Mouse (Mus musculus): ENCODE data around the gene Gpr4. TPM values are rescaled to one million over a fixed set of nuclear protein-coding genes. Genes with fewer than 3 reads are reported as not detected.

Gpr4 gene
- polyA plus RNA-seq, 1 experiment from 2014 or later: 1.6 TPM

GRCm38 (mm10) chr7:19265928-19266822 is 53.8 kb downstream of the Gpr4 start:
- Histone ChIP-seq H3K36me3 (ENCODE audit: control insufficient read depth, insufficient read depth, low read length) (no peaks in the 10 kb centered on the region; the same call in 1 of the 2 replicates), H3K9ac (ENCODE audit: low read length) (no peak overlapping the region), H3K4me3 (ENCODE audit: low read depth, low read length) (no peak overlapping the region), H3K9me3 (ENCODE audit: control insufficient read depth, low read length) (no peaks in the 10 kb centered on the region), H3K4me1 (replicated peaks; ENCODE audit: control insufficient read depth, insufficient read depth, low read length) (peaks cover 12% of the 10 kb centered on the region), H3K27ac (ENCODE audit: low read depth, low read length) (no peak overlapping the region), H3K4me2 (ENCODE audit: low read depth, low read length, severe bottlenecking) (no peak overlapping the region), H3K27me3 (ENCODE audit: control insufficient read depth, insufficient read depth, low read length) (no peaks in the 10 kb centered on the region)
- ATAC-seq (replicated peaks; ENCODE audit: low FRiP score): no peak
- WGBS: 92% methylated on average over 10 of the region's 10 CpGs
- no peak for DNase-seq (ENCODE audit: low spot score)

GRCm38 (mm10) chr7:19267051-19267450 is 54.7 kb downstream of the Gpr4 start:
- Histone ChIP-seq H3K4me3 (ENCODE audit: low read depth, low read length) (no peak overlapping the region), H3K36me3 (ENCODE audit: control insufficient read depth, insufficient read depth, low read length) (no peaks in the 10 kb centered on the region; the same call in 1 of the 2 replicates), H3K27me3 (ENCODE audit: control insufficient read depth, insufficient read depth, low read length) (no peaks in the 10 kb centered on the region), H3K4me1 (replicated peaks; ENCODE audit: control insufficient read depth, insufficient read depth, low read length) (peaks cover 12% of the 10 kb centered on the region), H3K9ac (ENCODE audit: low read length) (no peak overlapping the region), H3K27ac (ENCODE audit: low read depth, low read length) (no peak overlapping the region), H3K9me3 (ENCODE audit: control insufficient read depth, low read length) (no peaks in the 10 kb centered on the region), H3K4me2 (ENCODE audit: low read depth, low read length, severe bottlenecking) (no peak overlapping the region)
- DNase-seq (ENCODE audit: low spot score) (no peak), ATAC-seq (replicated peaks; ENCODE audit: low FRiP score) (no peak)
- WGBS: 82% methylated on average over 10 of the region's 10 CpGs

DNA sequence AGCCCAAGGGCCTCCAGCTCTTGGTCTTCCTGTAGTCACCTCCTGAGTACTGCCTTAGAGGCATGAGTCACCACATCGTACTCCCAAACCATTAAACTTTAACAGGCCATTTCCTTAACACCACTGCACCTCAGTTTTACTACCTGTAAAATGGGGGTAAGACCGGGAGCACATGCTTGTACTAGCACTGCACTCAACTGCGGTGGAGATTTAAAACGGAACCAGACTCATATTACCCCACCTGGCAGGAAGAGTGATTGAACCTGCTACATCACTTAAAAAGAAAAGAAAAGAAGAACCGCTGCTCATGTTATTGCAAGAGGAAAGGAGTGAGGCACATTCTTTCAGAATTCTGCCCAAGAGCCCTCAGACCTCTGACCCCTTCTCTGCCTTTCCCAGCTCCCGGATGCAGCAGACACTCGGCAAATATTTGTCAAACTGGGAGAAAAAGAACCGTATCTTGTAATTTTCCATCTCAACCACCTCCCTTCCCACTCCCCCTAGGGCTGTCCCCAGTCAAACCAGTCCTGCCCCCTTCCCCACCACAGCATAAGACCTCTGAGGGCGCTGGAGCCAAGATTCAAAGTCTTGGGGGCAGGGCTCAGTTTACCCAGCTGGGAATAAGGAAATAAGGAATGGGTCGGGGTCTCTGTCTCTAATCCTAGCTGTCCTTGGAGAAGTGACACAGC is 56.8 kb downstream of the Gpr4 start:
- DNase-seq (ENCODE audit: low spot score) (no peak), ATAC-seq (replicated peaks; ENCODE audit: low FRiP score) (no peak)
- Histone ChIP-seq H3K9ac (ENCODE audit: low read length) (peak overlapping the region; percentile 88), H3K4me3 (ENCODE audit: low read depth, low read length) (peak overlapping the region; percentile 98), H3K4me2 (ENCODE audit: low read depth, low read length, severe bottlenecking) (peak overlapping the region; percentile 97), H3K4me1 (replicated peaks; ENCODE audit: control insufficient read depth, insufficient read depth, low read length) (peaks cover 12% of the 10 kb centered on the region), H3K27me3 (ENCODE audit: control insufficient read depth, insufficient read depth, low read length) (no peaks in the 10 kb centered on the region), H3K9me3 (ENCODE audit: control insufficient read depth, low read length) (no peaks in the 10 kb centered on the region), H3K36me3 (ENCODE audit: control insufficient read depth, insufficient read depth, low read length) (no peaks in the 10 kb centered on the region; the same call in 1 of the 2 replicates), H3K27ac (ENCODE audit: low read depth, low read length) (no peak overlapping the region; the same call in 1 of the 2 replicates)
- 56% methylated on average over 10 of the region's 10 CpGs for WGBS

DNA sequence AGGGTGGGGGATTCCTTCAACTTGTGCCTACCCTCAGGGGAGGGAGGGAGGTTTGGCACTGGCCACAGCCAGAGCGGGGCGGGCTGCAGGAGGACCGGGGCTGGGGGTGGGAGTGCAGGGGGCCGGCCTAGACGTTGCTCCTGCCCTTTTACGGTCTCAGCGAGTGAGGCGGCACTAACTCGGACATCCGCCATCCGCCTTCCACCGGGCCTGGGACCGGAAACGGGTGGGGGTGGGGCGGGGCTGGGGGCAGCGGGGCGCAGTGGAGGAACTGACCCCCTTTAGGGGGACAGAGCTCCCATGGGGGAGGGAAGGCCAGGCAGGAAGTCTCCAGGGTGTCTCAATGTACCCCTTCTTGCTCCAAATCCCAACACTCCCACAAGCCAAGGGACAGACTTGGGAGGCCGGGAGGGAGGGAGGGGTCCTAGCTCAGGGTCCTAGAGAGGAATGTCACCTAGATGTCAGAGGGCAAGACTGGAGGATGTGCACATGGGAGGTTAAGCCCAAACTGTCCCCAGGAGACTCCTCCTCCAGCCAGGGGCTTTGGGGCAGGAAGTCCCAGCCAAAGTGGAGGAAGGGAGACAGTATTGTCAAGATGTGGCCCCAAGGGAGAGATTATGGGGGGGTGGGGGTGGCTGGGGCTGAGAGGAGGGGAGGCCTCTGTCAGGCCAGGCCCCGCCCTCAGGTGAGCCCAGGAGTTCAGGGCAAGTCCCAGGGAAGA is 57.5 kb downstream of the Gpr4 start:
- Histone ChIP-seq H3K4me1 (replicated peaks; ENCODE audit: control insufficient read depth, insufficient read depth, low read length) (peaks cover 12% of the 10 kb centered on the region), H3K27ac (ENCODE audit: low read depth, low read length) (peak overlapping the region; percentile 53; the same call in 1 of the 2 replicates), H3K4me2 (ENCODE audit: low read depth, low read length, severe bottlenecking) (peak overlapping the region; percentile 97), H3K4me3 (ENCODE audit: low read depth, low read length) (peak overlapping the region; percentile 98), H3K36me3 (ENCODE audit: control insufficient read depth, insufficient read depth, low read length) (no peaks in the 10 kb centered on the region), H3K9me3 (ENCODE audit: control insufficient read depth, low read length) (no peaks in the 10 kb centered on the region), H3K27me3 (ENCODE audit: control insufficient read depth, insufficient read depth, low read length) (no peaks in the 10 kb centered on the region), H3K9ac (ENCODE audit: low read length) (peak overlapping the region; percentile 88)
- 3% methylated on average over 18 of the region's 19 CpGs for WGBS
- DNase-seq (ENCODE audit: low spot score): peak; percentile 72
- 0 out of 2 replicates have a peak, but pooled peaks have one; percentile 16 for ATAC-seq (replicated peaks; ENCODE audit: low FRiP score)

GRCm38 (mm10) chr7:19270509-19271237 is 58.3 kb downstream of the Gpr4 start:
- H3K36me3 ChIP-seq (ENCODE audit: control insufficient read depth, insufficient read depth, low read length): no peaks in the 10 kb centered on the region
- H3K9me3 ChIP-seq (ENCODE audit: control insufficient read depth, low read length): no peaks in the 10 kb centered on the region
- no peak overlapping the region; the same call in 1 of the 2 replicates for H3K27ac ChIP-seq (ENCODE audit: low read depth, low read length)
- ATAC-seq (replicated peaks; ENCODE audit: low FRiP score): no peak
- H3K4me2 ChIP-seq (ENCODE audit: low read depth, low read length, severe bottlenecking): peak overlapping the region; percentile 97
- peak; percentile 65 for DNase-seq (ENCODE audit: low spot score)
- peak overlapping the region; percentile 98 for H3K4me3 ChIP-seq (ENCODE audit: low read depth, low read length)
- peak overlapping the region; percentile 88 for H3K9ac ChIP-seq (ENCODE audit: low read length)
- WGBS: 0% methylated on average over 18 of the region's 21 CpGs
- peaks cover 12% of the 10 kb centered on the region for H3K4me1 ChIP-seq (replicated peaks; ENCODE audit: control insufficient read depth, insufficient read depth, low read length)
- H3K27me3 ChIP-seq (ENCODE audit: control insufficient read depth, insufficient read depth, low read length): no peaks in the 10 kb centered on the region

DNA sequence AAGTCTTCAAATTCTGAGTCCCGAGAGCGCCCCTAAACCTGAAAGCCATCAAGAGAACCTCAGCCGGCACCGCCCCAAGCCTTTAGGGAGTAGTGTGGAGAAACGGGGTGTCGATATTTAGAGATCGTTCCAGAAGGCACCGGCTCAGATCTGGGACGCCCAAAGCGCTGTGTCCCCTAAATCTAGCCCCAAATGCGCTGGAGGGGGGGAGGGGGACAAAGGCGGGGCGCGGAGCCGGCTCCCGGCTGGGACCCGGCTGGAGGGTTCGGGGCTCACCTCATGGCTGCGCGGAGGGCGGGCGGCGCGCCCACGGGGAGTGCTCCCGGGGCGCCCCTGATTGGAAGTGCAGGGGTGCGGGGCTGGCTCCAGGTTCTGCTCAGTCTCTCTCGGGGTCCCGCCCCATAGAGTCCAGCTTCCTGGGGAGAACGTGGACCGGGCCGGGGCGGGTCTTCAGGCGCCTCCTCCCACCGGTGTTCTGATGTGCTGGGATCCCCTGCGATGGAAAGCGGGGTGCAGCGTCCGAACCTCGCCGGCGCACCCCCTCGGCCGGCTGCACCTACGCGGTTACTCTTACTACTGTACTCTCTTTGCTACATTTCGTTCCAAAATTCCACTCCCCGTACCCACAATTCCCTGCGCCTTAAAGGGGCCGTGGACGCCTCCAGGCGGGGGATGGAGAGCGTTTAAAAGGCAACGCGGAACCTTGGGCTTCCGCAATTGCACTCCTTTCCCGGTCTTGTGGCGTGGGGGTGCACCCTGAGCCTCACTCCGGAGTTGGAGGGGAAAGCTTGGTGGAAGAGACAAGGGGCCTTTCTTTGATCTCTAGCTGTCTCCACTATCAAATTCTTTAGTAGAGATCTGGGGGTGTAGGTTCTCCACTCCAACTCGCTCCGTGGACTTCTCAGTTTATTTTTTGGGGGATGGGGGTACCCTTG is 59.2 kb downstream of the Gpr4 start, which contains the start of gene Vasp:
TSS of gene Vasp (minus strand) at position 580 of the 935 bp plus-strand sequence.
- Histone ChIP-seq H3K27me3 (ENCODE audit: control insufficient read depth, insufficient read depth, low read length) (no peaks in the 10 kb centered on the region), H3K9ac (ENCODE audit: low read length) (peak within 1 kb of the TSS; percentile 88), H3K27ac (ENCODE audit: low read depth, low read length) (peak within 1 kb of the TSS; percentile 64), H3K36me3 (ENCODE audit: control insufficient read depth, insufficient read depth, low read length) (no peaks in the 10 kb centered on the region), H3K4me1 (replicated peaks; ENCODE audit: control insufficient read depth, insufficient read depth, low read length) (peaks cover 12% of the 10 kb centered on the region), H3K4me2 (ENCODE audit: low read depth, low read length, severe bottlenecking) (peak within 1 kb of the TSS; percentile 97), H3K9me3 (ENCODE audit: control insufficient read depth, low read length) (no peaks in the 10 kb centered on the region), H3K4me3 (ENCODE audit: low read depth, low read length) (peak within 1 kb of the TSS; percentile 98)
- ATAC-seq (replicated peaks; ENCODE audit: low FRiP score) (peak; percentile 60), DNase-seq (ENCODE audit: low spot score) (peak; percentile 88)
- WGBS: under 1% methylated on average over 62 of the region's 62 CpGs

DNA sequence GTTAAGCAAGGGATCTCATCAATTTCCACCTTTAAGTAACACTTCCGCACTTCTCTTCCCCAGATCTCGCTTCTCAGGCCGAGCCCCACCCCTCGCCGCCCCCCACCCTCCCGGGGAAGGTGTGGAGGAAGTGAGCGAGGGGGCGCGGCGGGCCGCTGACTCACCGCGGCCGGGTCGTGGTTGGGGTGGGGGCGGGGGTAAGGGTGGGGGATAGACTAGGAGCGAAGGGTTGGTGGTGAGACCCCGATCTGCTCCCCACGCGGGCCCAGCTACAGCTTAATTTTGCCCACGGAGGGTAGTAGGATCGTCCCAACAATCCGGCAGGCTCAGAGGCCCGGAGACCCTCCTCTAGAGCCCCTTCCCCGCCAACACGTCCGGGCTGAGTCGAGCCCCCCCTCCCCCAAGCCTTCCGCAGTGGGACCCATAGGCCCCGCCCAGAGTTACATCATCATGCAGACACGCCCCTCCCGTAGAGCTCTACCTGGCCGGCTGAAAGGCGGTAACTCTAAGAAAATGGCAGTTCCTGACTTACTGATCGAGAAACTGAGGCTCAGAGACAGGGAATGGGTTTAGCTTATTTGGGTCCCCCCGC is 59.9 kb downstream of the Gpr4 start:
- ATAC-seq (replicated peaks; ENCODE audit: low FRiP score): peak; percentile 80

More for the DNA sequence above, 59.9 kb downstream of the Gpr4 start:
- Histone ChIP-seq H3K4me2 (ENCODE audit: low read depth, low read length, severe bottlenecking) (peak overlapping the region; percentile 97), H3K4me3 (ENCODE audit: low read depth, low read length) (peak overlapping the region; percentile 98), H3K9me3 (ENCODE audit: control insufficient read depth, low read length) (no peaks in the 10 kb centered on the region), H3K9ac (ENCODE audit: low read length) (peak overlapping the region; percentile 88), H3K4me1 (replicated peaks; ENCODE audit: control insufficient read depth, insufficient read depth, low read length) (peaks cover 12% of the 10 kb centered on the region), H3K27me3 (ENCODE audit: control insufficient read depth, insufficient read depth, low read length) (no peaks in the 10 kb centered on the region), H3K36me3 (ENCODE audit: control insufficient read depth, insufficient read depth, low read length) (no peaks in the 10 kb centered on the region), H3K27ac (ENCODE audit: low read depth, low read length) (peak overlapping the region; percentile 64)
- peak; percentile 89 for DNase-seq (ENCODE audit: low spot score)
- WGBS: under 1% methylated on average over 36 of the region's 36 CpGs
